Mouse (Mus musculus) midbrain, embryonic 12.5 days (tissue): ENCODE results near the gene Trim72. TPM values are rescaled to one million over a fixed set of nuclear protein-coding genes. Genes with fewer than 3 reads are reported as not detected.
"Not testable (repeated sequence)": the region's sequence is repeated elsewhere in the genome, so short reads cannot be mapped to it uniquely, and the experiment has no call there.

Source experiments
- ATAC-seq: fragments of 200-750 bp; cut with Nextera tagmentation; 2 replicates; pipeline ENCODE4 v1.8.0; 2017; ENCODE audit warnings: low read depth, moderate TSS enrichment, moderate library complexity; ENCODE audit not compliant: low FRiP score
- H3K27ac ChIP-seq: fragments of 300-500 bp; sonication (generic); replicated peaks from 2 replicates; pipeline ENCODE4 v1.5.1; 2016; ENCODE audit warnings: mild to moderate bottlenecking
- H3K27me3 ChIP-seq: fragments of 300-500 bp; sonication (generic); 2 replicates; pipeline ENCODE4 v1.6.1; 2016; ENCODE audit warnings: mild to moderate bottlenecking
- H3K36me3 ChIP-seq: fragments of 300-500 bp; sonication (generic); 2 replicates; pipeline ENCODE4 v1.6.1; 2016
- H3K4me1 ChIP-seq: fragments of 300-500 bp; sonication (generic); 2 replicates; pipeline ENCODE4 v1.6.1; 2016
- H3K4me2 ChIP-seq: fragments of 300-500 bp; sonication (generic); replicated peaks from 2 replicates; pipeline ENCODE4 v1.6.1; 2016; ENCODE audit warnings: mild to moderate bottlenecking, moderate library complexity
- H3K4me3 ChIP-seq: fragments of 300-500 bp; sonication (generic); 2 replicates; pipeline ENCODE4 v1.5.1; 2016; ENCODE audit warnings: mild to moderate bottlenecking
- H3K9ac ChIP-seq: fragments of 300-500 bp; sonication (generic); replicated peaks from 2 replicates; pipeline ENCODE4 v1.6.1; 2016; ENCODE audit warnings: mild to moderate bottlenecking, moderate library complexity
- H3K9me3 ChIP-seq: fragments of 300-500 bp; sonication (generic); 2 replicates; pipeline ENCODE4 v1.6.1; 2016; ENCODE audit warnings: mild to moderate bottlenecking
- WGBS: fragments of 180-500 bp; shearing (Covaris S2); methylation state at CpG from one replicate; pipeline ENCODE4 v1.1.7; 2016; 5-methylcytosine and 5-hydroxymethylcytosine counted together
- polyA plus RNA-seq: library from polyadenylated mRNA; unstranded; fragments of >200 nt; fragmentation: Nextera tagmentation; extraction: Ambion mirVana; gene quantifications from 2 replicates; pipeline ENCODE4 v1.2.1, GENCODE M21; 2016

Trim72 gene
- polyA plus RNA-seq, 1 experiment from 2014 or later, result not detected

- 94% methylated on average over 4 of the region's 4 CpGs for WGBS
Observed at GRCm38 (mm10) chr7:128033616-128034015, 29.9 kb downstream of the Trim72 start.

GRCm38 (mm10) chr7:128042161-128042820 is 38.5 kb downstream of the Trim72 start:
- H3K4me2 ChIP-seq, H3K9me3 ChIP-seq, H3K27ac ChIP-seq, H3K9ac ChIP-seq, H3K4me1 ChIP-seq, H3K27me3 ChIP-seq, ATAC-seq, H3K36me3 ChIP-seq, H3K4me3 ChIP-seq: not testable (repeated sequence)
- WGBS, result 84% methylated on average over 15 of the region's 15 CpGs

More at GRCm38 (mm10) chr7:128033616-128034015, 29.9 kb downstream of the Trim72 start:
- no peak overlapping the region for H3K9ac ChIP-seq
- H3K4me1 ChIP-seq, result no peaks in the 10 kb centered on the region
- H3K36me3 ChIP-seq, result no peaks in the 10 kb centered on the region
- H3K27me3 ChIP-seq, result no peaks in the 10 kb centered on the region
- no peak for ATAC-seq
- H3K9me3 ChIP-seq, result no peaks in the 10 kb centered on the region
- no peak overlapping the region for H3K27ac ChIP-seq
- no peak overlapping the region for H3K4me3 ChIP-seq
- H3K4me2 ChIP-seq, result no peak overlapping the region

- ATAC-seq, result no peak
- Histone ChIP-seq H3K4me1 (no peaks in the 10 kb centered on the region), H3K4me2 (no peak overlapping the region), H3K9me3 (no peaks in the 10 kb centered on the region), H3K27ac (no peak overlapping the region), H3K4me3 (no peak overlapping the region), H3K36me3 (no peaks in the 10 kb centered on the region), H3K9ac (no peak overlapping the region), H3K27me3 (no peaks in the 10 kb centered on the region)
- WGBS, result 72% methylated on average over 4 of the region's 4 CpGs
Observed at GRCm38 (mm10) chr7:128044142-128044785, 40.5 kb downstream of the Trim72 start.

- Histone ChIP-seq H3K9ac (no peak overlapping the region), H3K36me3 (no peaks in the 10 kb centered on the region), H3K4me2 (no peak overlapping the region), H3K4me3 (no peak overlapping the region), H3K9me3 (no peaks in the 10 kb centered on the region), H3K27ac (no peak overlapping the region), H3K4me1 (no peaks in the 10 kb centered on the region), H3K27me3 (no peaks in the 10 kb centered on the region)
- 71% methylated on average over 2 of the region's 2 CpGs for WGBS
- ATAC-seq, result no peak
Observed at GRCm38 (mm10) chr7:128045640-128046039, 41.9 kb downstream of the Trim72 start.

- no peak overlapping the region for H3K9ac ChIP-seq
- no peak overlapping the region for H3K4me3 ChIP-seq
- ATAC-seq, result no peak
- H3K4me1 ChIP-seq, result no peaks in the 10 kb centered on the region
- H3K9me3 ChIP-seq, result no peaks in the 10 kb centered on the region
- no peaks in the 10 kb centered on the region for H3K27me3 ChIP-seq
- no peak overlapping the region for H3K27ac ChIP-seq
- H3K4me2 ChIP-seq, result no peak overlapping the region
- no peaks in the 10 kb centered on the region for H3K36me3 ChIP-seq
- 92% methylated on average over 4 of the region's 4 CpGs for WGBS
Observed at GRCm38 (mm10) chr7:128048819-128049218, 45.1 kb downstream of the Trim72 start.

- WGBS, result 90% methylated on average over 2 of the region's 2 CpGs
- H3K27me3 ChIP-seq, result no peaks in the 10 kb centered on the region
Observed at GRCm38 (mm10) chr7:128049254-128049653, 45.5 kb downstream of the Trim72 start.

GRCm38 (mm10) chr7:128050739-128051138 is 47.0 kb downstream of the Trim72 start:
- Histone ChIP-seq H3K9ac (no peak overlapping the region), H3K4me1 (no peaks in the 10 kb centered on the region), H3K4me3 (no peak overlapping the region), H3K36me3 (no peaks in the 10 kb centered on the region), H3K27me3 (no peaks in the 10 kb centered on the region), H3K4me2 (no peak overlapping the region), H3K27ac (no peak overlapping the region), H3K9me3 (no peaks in the 10 kb centered on the region)
- no peak for ATAC-seq
- 77% methylated on average over 4 of the region's 4 CpGs for WGBS

More at GRCm38 (mm10) chr7:128049254-128049653, 45.5 kb downstream of the Trim72 start:
- Histone ChIP-seq H3K27ac (no peak overlapping the region), H3K4me3 (no peak overlapping the region), H3K9ac (no peak overlapping the region), H3K4me1 (no peaks in the 10 kb centered on the region), H3K9me3 (no peaks in the 10 kb centered on the region), H3K4me2 (no peak overlapping the region), H3K36me3 (no peaks in the 10 kb centered on the region)
- ATAC-seq, result no peak

GRCm38 (mm10) chr7:128053061-128053460 is 49.3 kb downstream of the Trim72 start:
- Histone ChIP-seq H3K27me3 (no peaks in the 10 kb centered on the region), H3K4me1 (no peaks in the 10 kb centered on the region), H3K36me3 (no peaks in the 10 kb centered on the region), H3K27ac (no peak overlapping the region), H3K9me3 (no peaks in the 10 kb centered on the region), H3K9ac (no peak overlapping the region), H3K4me3 (no peak overlapping the region), H3K4me2 (no peak overlapping the region)
- 82% methylated on average over 5 of the region's 5 CpGs for WGBS
- ATAC-seq, result no peak

- ATAC-seq, result no peak
- Histone ChIP-seq H3K27me3 (no peaks in the 10 kb centered on the region), H3K4me2 (no peak overlapping the region), H3K4me1 (no peaks in the 10 kb centered on the region), H3K9me3 (no peaks in the 10 kb centered on the region), H3K4me3 (no peak overlapping the region), H3K9ac (no peak overlapping the region), H3K36me3 (no peaks in the 10 kb centered on the region), H3K27ac (no peak overlapping the region)
- 77% methylated on average over 3 of the region's 3 CpGs for WGBS
Observed at GRCm38 (mm10) chr7:128056917-128057444, 53.2 kb downstream of the Trim72 start.

- no peaks in the 10 kb centered on the region for H3K27me3 ChIP-seq
- H3K4me2 ChIP-seq, result no peak overlapping the region
- no peak overlapping the region for H3K27ac ChIP-seq
- ATAC-seq, result no peak
- no peaks in the 10 kb centered on the region for H3K36me3 ChIP-seq
- no peaks in the 10 kb centered on the region for H3K4me1 ChIP-seq
- no peak overlapping the region for H3K4me3 ChIP-seq
- 83% methylated on average over 8 of the region's 8 CpGs for WGBS
- no peak overlapping the region for H3K9ac ChIP-seq
- no peaks in the 10 kb centered on the region for H3K9me3 ChIP-seq
Observed at GRCm38 (mm10) chr7:128057860-128058259, 54.1 kb downstream of the Trim72 start.

- H3K9ac ChIP-seq, result no peak overlapping the region
- WGBS, result 69% methylated on average over 7 of the region's 7 CpGs
- no peak overlapping the region for H3K4me3 ChIP-seq
- H3K27ac ChIP-seq, result no peak overlapping the region
- ATAC-seq, result no peak
- H3K27me3 ChIP-seq, result no peaks in the 10 kb centered on the region
- no peaks in the 10 kb centered on the region for H3K9me3 ChIP-seq
- no peak overlapping the region for H3K4me2 ChIP-seq
- H3K36me3 ChIP-seq, result no peaks in the 10 kb centered on the region
- no peaks in the 10 kb centered on the region for H3K4me1 ChIP-seq
Observed at GRCm38 (mm10) chr7:128058576-128058975, 54.8 kb downstream of the Trim72 start.

- WGBS, result 73% methylated on average over 4 of the region's 4 CpGs
- no peak for ATAC-seq
- Histone ChIP-seq H3K4me3 (no peak overlapping the region), H3K4me2 (no peak overlapping the region), H3K9ac (no peak overlapping the region), H3K27me3 (no peaks in the 10 kb centered on the region), H3K4me1 (no peaks in the 10 kb centered on the region), H3K9me3 (no peaks in the 10 kb centered on the region), H3K36me3 (no peaks in the 10 kb centered on the region), H3K27ac (no peak overlapping the region)
Observed at GRCm38 (mm10) chr7:128059091-128059490, 55.3 kb downstream of the Trim72 start.
